Mouse (Mus musculus) liver, embryonic 15.5 days (tissue): ENCODE results near the gene Ctc1. TPM values are rescaled to one million over a fixed set of nuclear protein-coding genes. Genes with fewer than 3 reads are reported as not detected.
A peak's percentile ranks its signal among the peaks of the same experiment; 100 is the strongest.
"Not testable (repeated sequence)": the region's sequence is repeated elsewhere in the genome, so short reads cannot be mapped to it uniquely, and the experiment has no call there.

Source experiments
- ATAC-seq: fragments of 200-750 bp; cut with Nextera tagmentation; 2 replicates; pipeline ENCODE4 v1.8.0; 2017; ENCODE audit warnings: moderate number of reproducible peaks, mild to moderate bottlenecking, moderate library complexity; ENCODE audit not compliant: insufficient read depth
- H3K27ac ChIP-seq: fragments of 300-500 bp; sonication (generic); replicated peaks from 2 replicates; pipeline ENCODE4 v1.5.1; 2015; ENCODE audit warnings: mild to moderate bottlenecking, inconsistent platforms
- H3K27me3 ChIP-seq: fragments of 300-500 bp; sonication (generic); 2 replicates; pipeline ENCODE4 v1.6.1; 2015; ENCODE audit warnings: mild to moderate bottlenecking, inconsistent platforms
- H3K36me3 ChIP-seq: fragments of 300-500 bp; sonication (generic); replicated peaks from 2 replicates; pipeline ENCODE4 v1.6.1; 2015; ENCODE audit warnings: moderate library complexity, mild to moderate bottlenecking, inconsistent platforms
- H3K4me1 ChIP-seq: fragments of 300-500 bp; sonication (generic); replicated peaks from 2 replicates; pipeline ENCODE4 v1.6.1; 2015; ENCODE audit warnings: inconsistent platforms
- H3K4me2 ChIP-seq: fragments of 300-500 bp; sonication (generic); 2 replicates; pipeline ENCODE4 v1.6.1; 2015; ENCODE audit warnings: moderate library complexity, mild to moderate bottlenecking, inconsistent platforms
- H3K4me3 ChIP-seq: fragments of 300-500 bp; sonication (generic); replicated peaks from 2 replicates; pipeline ENCODE4 v1.5.1; 2015; ENCODE audit warnings: mild to moderate bottlenecking, inconsistent platforms
- H3K9ac ChIP-seq: fragments of 300-500 bp; sonication (generic); 2 replicates; pipeline ENCODE4 v1.6.1; 2015; ENCODE audit warnings: moderate library complexity, mild to moderate bottlenecking, inconsistent platforms
- H3K9me3 ChIP-seq: fragments of 300-500 bp; sonication (generic); replicated peaks from 2 replicates; pipeline ENCODE4 v1.6.1; 2016; ENCODE audit warnings: inconsistent platforms
- WGBS: fragments of 180-500 bp; shearing (Covaris S2); methylation state at CpG from one replicate; pipeline ENCODE4 v1.1.7; 2015; ENCODE audit warnings: mixed read lengths; ENCODE audit not compliant: insufficient replicate concordance; 5-methylcytosine and 5-hydroxymethylcytosine counted together
- polyA plus RNA-seq: library from polyadenylated mRNA; unstranded; fragments of >200 nt; fragmentation: Nextera tagmentation; extraction: Ambion mirVana; gene quantifications from 2 replicates; pipeline ENCODE4 v1.2.1, GENCODE M21; 2015

The Ctc1 gene
- polyA plus RNA-seq, 1 experiment from 2014 or later: 20.9 TPM

GRCm38 (mm10) chr11:68980919-68981318 is 34.8 kb upstream of the Ctc1 start:
- 0 out of 2 replicates have a peak, but pooled peaks cover 5% of the 10 kb centered on the region for H3K36me3 ChIP-seq
- WGBS: 47% methylated on average over 3 of the region's 3 CpGs
- no peaks in the 10 kb centered on the region for H3K27me3 ChIP-seq
- no peak overlapping the region for H3K4me3 ChIP-seq
- no peak overlapping the region for H3K4me2 ChIP-seq
- no peak for ATAC-seq
- no peak overlapping the region for H3K9ac ChIP-seq
- H3K27ac ChIP-seq: no peak overlapping the region
- H3K9me3 ChIP-seq: no peaks in the 10 kb centered on the region
- peaks cover 9% of the 10 kb centered on the region; the same call in 1 of the 2 replicates for H3K4me1 ChIP-seq

- no peak overlapping the region for H3K27ac ChIP-seq
- no peak overlapping the region for H3K4me3 ChIP-seq
- H3K9ac ChIP-seq: no peak overlapping the region
- H3K36me3 ChIP-seq: peaks cover 22% of the 10 kb centered on the region
- peaks cover 9% of the 10 kb centered on the region; the same call in 1 of the 2 replicates for H3K4me1 ChIP-seq
- H3K4me2 ChIP-seq: no peak overlapping the region
- WGBS: 22% methylated on average over 4 of the region's 4 CpGs
- no peak for ATAC-seq
- H3K27me3 ChIP-seq: no peaks in the 10 kb centered on the region
- no peaks in the 10 kb centered on the region for H3K9me3 ChIP-seq
Observed at GRCm38 (mm10) chr11:68982639-68983369, 32.9 kb upstream of the Ctc1 start.

GRCm38 (mm10) chr11:68987365-68987882 is 28.3 kb upstream of the Ctc1 start:
- no peak overlapping the region for H3K27ac ChIP-seq
- WGBS: 85% methylated on average over 11 of the region's 11 CpGs
- H3K9me3 ChIP-seq: no peaks in the 10 kb centered on the region
- H3K36me3 ChIP-seq: peaks cover 67% of the 10 kb centered on the region
- no peak overlapping the region for H3K4me2 ChIP-seq
- H3K4me1 ChIP-seq: no peaks in the 10 kb centered on the region
- no peak overlapping the region for H3K9ac ChIP-seq
- no peak for ATAC-seq
- H3K27me3 ChIP-seq: no peaks in the 10 kb centered on the region
- no peak overlapping the region for H3K4me3 ChIP-seq

- Histone ChIP-seq H3K36me3 (peaks cover 76% of the 10 kb centered on the region), H3K27ac (no peak overlapping the region), H3K4me1 (no peaks in the 10 kb centered on the region), H3K9me3 (no peaks in the 10 kb centered on the region), H3K4me3 (no peak overlapping the region), H3K9ac (no peak overlapping the region; the same call in 1 of the 2 replicates), H3K4me2 (no peak overlapping the region), H3K27me3 (no peaks in the 10 kb centered on the region)
- 94% methylated on average over 17 of the region's 17 CpGs for WGBS
- no peak for ATAC-seq
Observed at GRCm38 (mm10) chr11:68988341-68988740, 27.4 kb upstream of the Ctc1 start.

- peaks cover 95% of the 10 kb centered on the region for H3K36me3 ChIP-seq
- WGBS: 72% methylated on average over 7 of the region's 7 CpGs
Observed at GRCm38 (mm10) chr11:68993122-68993521, 22.6 kb upstream of the Ctc1 start.

GRCm38 (mm10) chr11:68994377-68994776 is 21.3 kb upstream of the Ctc1 start:
- ATAC-seq: no peak
- H3K4me1 ChIP-seq: peaks cover 5% of the 10 kb centered on the region; the same call in 1 of the 2 replicates
- H3K4me3 ChIP-seq: no peak overlapping the region
- H3K27ac ChIP-seq: no peak overlapping the region
- no peaks in the 10 kb centered on the region for H3K9me3 ChIP-seq
- H3K9ac ChIP-seq: no peak overlapping the region
- peaks cover 95% of the 10 kb centered on the region for H3K36me3 ChIP-seq
- H3K27me3 ChIP-seq: no peaks in the 10 kb centered on the region
- WGBS: 87% methylated on average over 3 of the region's 3 CpGs
- H3K4me2 ChIP-seq: no peak overlapping the region

More at GRCm38 (mm10) chr11:68993122-68993521, 22.6 kb upstream of the Ctc1 start:
- H3K27ac ChIP-seq: no peak overlapping the region
- no peaks in the 10 kb centered on the region for H3K27me3 ChIP-seq
- H3K9ac ChIP-seq: no peak overlapping the region
- peaks cover 5% of the 10 kb centered on the region; the same call in 1 of the 2 replicates for H3K4me1 ChIP-seq
- no peak for ATAC-seq
- no peaks in the 10 kb centered on the region for H3K9me3 ChIP-seq
- no peak overlapping the region for H3K4me3 ChIP-seq
- H3K4me2 ChIP-seq: no peak overlapping the region

GRCm38 (mm10) chr11:68997080-68997479 is 18.6 kb upstream of the Ctc1 start:
- peaks cover 5% of the 10 kb centered on the region; the same call in 1 of the 2 replicates for H3K4me1 ChIP-seq
- peaks cover 95% of the 10 kb centered on the region for H3K36me3 ChIP-seq
- H3K4me3 ChIP-seq: no peak overlapping the region
- no peak overlapping the region for H3K4me2 ChIP-seq
- no peak overlapping the region for H3K9ac ChIP-seq
- ATAC-seq: no peak
- no peaks in the 10 kb centered on the region for H3K27me3 ChIP-seq
- no peaks in the 10 kb centered on the region for H3K9me3 ChIP-seq
- 52% methylated on average over 4 of the region's 4 CpGs for WGBS
- H3K27ac ChIP-seq: no peak overlapping the region

GRCm38 (mm10) chr11:69002782-69003181 is 12.9 kb upstream of the Ctc1 start:
- not testable (repeated sequence) for H3K27ac ChIP-seq, H3K9me3 ChIP-seq, ATAC-seq, H3K4me2 ChIP-seq, H3K27me3 ChIP-seq, H3K9ac ChIP-seq, H3K4me3 ChIP-seq
- Histone ChIP-seq H3K36me3 (peaks cover 57% of the 10 kb centered on the region), H3K4me1 (peaks cover 36% of the 10 kb centered on the region)
- 79% methylated on average over 4 of the region's 4 CpGs for WGBS

- H3K36me3 ChIP-seq: peaks cover 49% of the 10 kb centered on the region
- no peak overlapping the region for H3K27ac ChIP-seq
- H3K4me3 ChIP-seq: no peak overlapping the region
- peaks cover 42% of the 10 kb centered on the region for H3K4me1 ChIP-seq
- H3K27me3 ChIP-seq: no peaks in the 10 kb centered on the region
- H3K9ac ChIP-seq: no peak overlapping the region
- no peak for ATAC-seq
- 57% methylated on average over 4 of the region's 4 CpGs for WGBS
- H3K9me3 ChIP-seq: no peaks in the 10 kb centered on the region
- H3K4me2 ChIP-seq: no peak overlapping the region
Observed at GRCm38 (mm10) chr11:69003592-69003991, 12.1 kb upstream of the Ctc1 start.

GRCm38 (mm10) chr11:69005193-69005592 is 10.5 kb upstream of the Ctc1 start:
- 50% methylated on average over 7 of the region's 7 CpGs for WGBS
- Histone ChIP-seq H3K27me3 (no peaks in the 10 kb centered on the region), H3K27ac (peak overlapping the region; percentile 70), H3K9ac (no peak overlapping the region), H3K9me3 (no peaks in the 10 kb centered on the region), H3K4me2 (peak overlapping the region; percentile 33), H3K36me3 (peaks cover 35% of the 10 kb centered on the region), H3K4me3 (no peak overlapping the region; the same call in 1 of the 2 replicates), H3K4me1 (peaks cover 50% of the 10 kb centered on the region)
- ATAC-seq: peak; percentile 68

- Histone ChIP-seq H3K4me2 (peak overlapping the region; percentile 79), H3K4me1 (peaks cover 63% of the 10 kb centered on the region)
Observed at GRCm38 (mm10) chr11:69006575-69006974, 9.1 kb upstream of the Ctc1 start.

More at GRCm38 (mm10) chr11:69006575-69006974, 9.1 kb upstream of the Ctc1 start:
- H3K9ac ChIP-seq, H3K27ac ChIP-seq, H3K27me3 ChIP-seq, H3K9me3 ChIP-seq, ATAC-seq: not testable (repeated sequence)
- Histone ChIP-seq H3K4me3 (peak overlapping the region; percentile 70; the same call in 1 of the 2 replicates), H3K36me3 (peaks cover 21% of the 10 kb centered on the region)
